Mouse (Mus musculus) testis, adult 2 months (tissue): ENCODE results near the gene Orc3. TPM values are rescaled to one million over a fixed set of nuclear protein-coding genes. Genes with fewer than 3 reads are reported as not detected.

ENCODE experiments used
- H3K27ac ChIP-seq: fragments of 200-500 bp; 2 replicates; pipeline ENCODE4 v1.5.1; 2012; ENCODE audit warnings: low read depth, low read length; ENCODE audit not compliant: control insufficient read depth, insufficient read depth
- H3K27me3 ChIP-seq: fragments of 200-500 bp; 2 replicates; pipeline ENCODE4 v1.6.1; 2012; ENCODE audit warnings: mild to moderate bottlenecking, low read length, moderate library complexity; ENCODE audit not compliant: control insufficient read depth, insufficient read depth
- H3K36me3 ChIP-seq: fragments of 200-500 bp; 2 replicates; pipeline ENCODE4 v1.6.1; 2012; ENCODE audit warnings: mild to moderate bottlenecking, low read length; ENCODE audit not compliant: control insufficient read depth, insufficient read depth
- H3K4me1 ChIP-seq: fragments of 200-500 bp; 2 replicates; pipeline ENCODE4 v1.6.1; 2012; ENCODE audit warnings: low read length; ENCODE audit not compliant: control insufficient read depth, insufficient read depth
- H3K4me3 ChIP-seq: fragments of 200-500 bp; 2 replicates; pipeline ENCODE4 v1.5.1; 2012; ENCODE audit warnings: low read depth, mild to moderate bottlenecking, low read length, moderate library complexity, mixed read lengths; ENCODE audit not compliant: control insufficient read depth
- CTCF ChIP-seq: fragments of 200-500 bp; IDR thresholded peaks from 2 replicates; pipeline ENCODE4 v1.5.1; 2012; ENCODE audit warnings: low read depth, mild to moderate bottlenecking, inconsistent platforms, low read length, moderate library complexity; ENCODE audit not compliant: control insufficient read depth, insufficient read depth, insufficient replicate concordance
- POLR2A ChIP-seq: fragments of 200-500 bp; IDR thresholded peaks from 2 replicates; pipeline ENCODE4 v1.6.1; 2012; ENCODE audit warnings: low read depth, mild to moderate bottlenecking, inconsistent platforms, low read length, moderate library complexity; ENCODE audit not compliant: control insufficient read depth
- polyA plus RNA-seq: library from polyadenylated mRNA; depleted of rRNA; stranded (reverse); fragments of >200 nt; gene quantifications from 2 replicates; pipeline ENCODE4 v1.2.3, GENCODE M21; 2012; rRNA removed

The Orc3 gene
- polyA plus RNA-seq, 1 experiment = 14.1 TPM

DNA sequence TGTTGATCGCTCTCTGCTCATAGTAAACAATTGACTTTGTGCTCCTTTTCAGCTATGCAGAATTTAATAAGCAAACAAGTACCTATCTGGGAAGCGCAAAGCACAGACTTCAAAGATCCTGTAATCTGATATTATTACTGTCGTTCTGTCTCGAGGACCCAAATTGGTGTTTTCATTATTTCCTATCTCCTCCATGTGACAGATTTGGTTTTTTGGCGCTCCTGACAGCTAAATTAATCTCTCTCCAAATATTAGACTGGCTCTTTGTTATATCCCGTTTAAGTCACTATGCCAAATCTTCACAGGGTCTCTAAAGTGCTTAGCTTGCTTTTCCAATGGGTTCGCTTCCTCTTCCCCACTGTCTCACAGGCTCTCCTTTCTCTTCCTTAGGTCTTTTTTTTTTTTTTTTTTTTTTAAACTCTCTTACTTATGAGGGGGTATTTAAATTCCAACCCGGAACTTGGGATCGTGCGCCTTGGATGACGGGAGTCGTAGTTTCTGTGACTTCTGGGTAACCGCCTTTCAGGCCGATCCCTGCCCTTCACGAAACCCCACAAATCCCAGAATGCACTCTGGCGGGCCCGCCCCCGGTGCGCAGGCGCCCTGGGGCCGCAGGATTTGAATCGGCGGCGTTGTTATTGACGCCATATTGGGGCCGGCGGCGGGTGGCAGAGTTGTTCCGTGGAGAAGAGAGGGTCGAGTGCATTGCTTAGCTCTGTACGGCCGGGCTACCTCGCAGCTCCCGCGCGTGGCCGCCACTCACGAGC is 64.6 kb downstream of the Orc3 start:
- Histone ChIP-seq H3K4me3 (peak overlapping the region; percentile 88), H3K36me3 (no peaks in the 10 kb centered on the region), H3K27ac (peak overlapping the region; percentile 85), H3K4me1 (peaks cover 3% of the 10 kb centered on the region; the same call in 1 of the 2 replicates), H3K27me3 (no peaks in the 10 kb centered on the region)
- peak; percentile 65 for TF ChIP-seq POLR2A
- no peak for TF ChIP-seq CTCF

DNA sequence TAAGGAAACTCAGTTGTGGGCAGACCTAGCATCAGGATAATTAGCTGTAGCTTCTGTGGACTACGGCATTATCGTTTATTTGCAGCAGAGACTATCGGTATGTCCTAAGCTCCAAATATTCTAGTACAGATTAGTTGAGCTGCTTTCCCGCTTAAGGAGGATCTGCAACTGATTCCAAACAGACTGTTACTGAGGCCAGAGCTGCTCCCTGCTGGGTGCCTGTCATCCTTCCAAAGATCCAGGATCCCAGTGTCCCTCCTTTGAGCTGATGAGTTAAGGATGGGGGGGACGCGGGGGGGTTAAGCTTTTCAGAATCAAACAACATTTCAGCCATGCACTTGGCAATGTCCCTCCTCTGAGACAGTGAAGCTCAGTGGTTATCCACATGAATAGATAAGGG is 84.8 kb downstream of the Orc3 start:
- Histone ChIP-seq H3K27ac (no peak overlapping the region), H3K27me3 (no peaks in the 10 kb centered on the region), H3K36me3 (no peaks in the 10 kb centered on the region), H3K4me1 (no peaks in the 10 kb centered on the region), H3K4me3 (no peak overlapping the region)
- TF ChIP-seq POLR2A = no peak
- TF ChIP-seq CTCF = no peak

DNA sequence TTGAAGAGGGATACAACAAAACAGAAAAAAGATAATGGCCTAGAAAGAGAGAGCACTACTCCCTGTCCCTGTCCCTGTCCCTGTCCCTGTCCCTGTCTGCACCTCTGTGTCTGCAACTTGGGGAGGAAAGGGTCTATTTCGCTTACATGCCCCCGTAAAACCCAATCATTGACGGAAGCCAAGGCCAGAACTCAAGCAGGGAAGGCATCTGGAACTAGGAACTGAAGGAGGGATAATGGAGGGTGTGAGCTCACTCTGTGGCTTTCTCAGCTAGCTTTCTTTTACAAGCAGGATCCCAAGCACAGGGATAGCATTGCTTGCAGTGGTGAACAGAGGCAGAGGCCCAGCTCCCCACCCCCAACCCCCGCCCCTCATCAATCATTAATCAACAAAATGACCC is 85.4 kb downstream of the Orc3 start:
- no peaks in the 10 kb centered on the region for H3K4me1 ChIP-seq
- no peak overlapping the region for H3K4me3 ChIP-seq
- TF ChIP-seq CTCF (no peak), POLR2A (no peak)
- no peaks in the 10 kb centered on the region for H3K27me3 ChIP-seq
- no peak overlapping the region for H3K27ac ChIP-seq
- H3K36me3 ChIP-seq = no peaks in the 10 kb centered on the region

DNA sequence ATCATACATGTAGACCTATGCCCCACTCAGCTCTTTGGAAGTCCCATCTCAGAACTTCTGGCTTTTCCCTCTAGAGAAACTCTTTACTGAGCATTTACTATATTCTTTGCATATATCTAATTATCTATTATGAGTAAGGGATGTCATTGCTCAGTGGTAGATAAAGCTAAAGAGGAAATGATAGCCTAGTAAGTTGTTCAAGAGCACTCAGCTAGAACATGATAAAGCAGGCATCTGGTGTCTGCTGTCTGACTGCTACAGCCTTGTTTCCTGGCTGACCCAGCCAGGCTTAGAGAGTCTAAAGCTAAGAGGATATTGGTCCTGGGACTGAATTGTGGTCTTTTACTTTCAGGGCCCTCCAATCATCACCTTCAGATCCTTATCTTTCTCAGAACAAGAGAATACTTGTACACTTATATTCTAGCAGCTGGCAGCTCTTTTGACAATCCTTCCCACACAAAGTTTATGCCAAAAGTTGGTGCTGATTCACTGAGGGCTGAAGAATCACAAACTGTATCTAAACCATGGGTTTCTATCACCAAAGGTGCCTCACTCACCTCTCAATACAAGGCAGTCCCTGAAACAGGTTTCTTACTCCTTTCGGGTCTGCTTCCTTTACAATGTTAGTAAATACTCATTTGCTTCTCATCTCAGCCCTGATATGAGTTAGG is 86.2 kb downstream of the Orc3 start:
- H3K36me3 ChIP-seq = no peaks in the 10 kb centered on the region
- no peaks in the 10 kb centered on the region for H3K4me1 ChIP-seq
- H3K27me3 ChIP-seq = no peaks in the 10 kb centered on the region
- no peak overlapping the region for H3K4me3 ChIP-seq
- TF ChIP-seq CTCF = no peak
- TF ChIP-seq POLR2A = no peak
- H3K27ac ChIP-seq = no peak overlapping the region

DNA sequence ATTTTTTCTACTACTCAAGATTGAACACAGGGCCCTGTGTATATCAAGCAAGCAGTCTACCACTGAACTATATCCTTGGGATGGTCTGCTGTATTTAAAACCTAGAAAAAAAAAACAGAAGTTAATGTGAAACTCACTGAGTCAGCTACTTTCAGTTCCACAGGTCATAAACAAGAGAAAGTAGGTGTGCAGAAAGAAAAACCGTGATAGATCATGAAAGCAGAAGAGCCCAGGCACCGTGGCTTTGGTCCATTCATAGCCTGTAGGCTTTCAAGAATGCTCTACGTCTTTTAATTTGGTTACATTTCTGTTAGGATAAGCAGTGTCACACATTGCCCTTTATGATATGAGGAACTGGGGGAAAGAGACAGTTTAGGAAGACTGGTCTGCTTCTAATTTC is 88.0 kb downstream of the Orc3 start:
- TF ChIP-seq CTCF = no peak
- TF ChIP-seq POLR2A = no peak
- Histone ChIP-seq H3K4me3 (no peak overlapping the region), H3K36me3 (no peaks in the 10 kb centered on the region), H3K4me1 (no peaks in the 10 kb centered on the region), H3K27me3 (no peaks in the 10 kb centered on the region), H3K27ac (no peak overlapping the region)

DNA sequence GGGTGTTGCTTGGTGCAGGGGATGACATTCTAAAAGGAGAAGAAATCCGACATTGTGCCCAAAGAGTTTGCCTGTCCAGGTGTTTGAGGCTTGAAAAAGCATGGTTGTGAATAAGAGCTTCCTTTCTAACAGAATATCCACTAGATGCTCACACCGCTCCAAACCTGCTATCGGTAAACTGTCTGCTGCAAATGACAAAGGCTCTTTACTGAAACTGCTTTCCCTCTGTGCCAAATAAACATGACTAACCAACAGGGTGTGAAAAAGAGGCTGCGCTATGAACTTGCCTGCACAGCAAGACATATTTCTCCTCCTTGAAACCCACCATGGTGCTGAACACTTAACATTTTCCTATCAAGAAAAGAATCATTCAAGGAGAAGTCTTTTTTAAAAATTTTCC is 91.2 kb downstream of the Orc3 start:
- no peaks in the 10 kb centered on the region for H3K27me3 ChIP-seq
- TF ChIP-seq CTCF = no peak
- TF ChIP-seq POLR2A = no peak
- no peaks in the 10 kb centered on the region for H3K36me3 ChIP-seq
- H3K27ac ChIP-seq = no peak overlapping the region
- no peak overlapping the region for H3K4me3 ChIP-seq
- no peaks in the 10 kb centered on the region for H3K4me1 ChIP-seq

DNA sequence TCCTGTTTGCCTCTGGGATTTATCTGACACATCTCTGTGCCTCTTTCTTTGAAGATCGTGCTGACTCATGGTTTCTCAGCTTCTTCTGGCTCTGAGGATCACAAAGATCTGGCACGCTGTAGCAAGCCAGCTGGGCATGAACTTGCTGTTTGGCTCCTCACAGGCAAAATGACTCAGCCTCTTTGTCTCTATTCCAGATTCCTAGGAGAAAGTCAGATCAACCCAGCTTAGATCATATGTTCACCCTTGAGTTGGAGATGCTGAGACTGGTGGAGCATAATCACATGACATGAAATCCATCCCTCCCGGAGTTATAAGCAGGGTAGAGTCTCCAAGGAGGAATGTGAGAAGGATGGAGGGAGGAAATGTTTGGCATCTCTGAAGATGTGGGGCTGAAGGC is 91.9 kb downstream of the Orc3 start:
- H3K27ac ChIP-seq = no peak overlapping the region
- H3K36me3 ChIP-seq = no peaks in the 10 kb centered on the region
- TF ChIP-seq CTCF (no peak), POLR2A (no peak)
- no peak overlapping the region for H3K4me3 ChIP-seq
- no peaks in the 10 kb centered on the region for H3K4me1 ChIP-seq
- no peaks in the 10 kb centered on the region for H3K27me3 ChIP-seq

Other genes with a start within 250 kb of the Orc3 start
- gene Akirin2, start 64.0 kb downstream of the Orc3 start, polyA plus RNA-seq = 108 and 109 TPM in 2 replicates
- 10.6 and 13.7 TPM in 2 replicates for gene Rars2, start within 50 bp of the Orc3 start, polyA plus RNA-seq
- 3.1 and 4.5 TPM in 2 replicates for gene Slc35a1, start 72.5 kb upstream of the Orc3 start, polyA plus RNA-seq
- gene Cfap206, start 115.3 kb upstream of the Orc3 start, polyA plus RNA-seq = 456 and 463 TPM in 2 replicates
- 14.8 and 18.3 TPM in 2 replicates for gene Gm136, start 141.3 kb upstream of the Orc3 start, polyA plus RNA-seq
- gene Smim8, start 163.5 kb upstream of the Orc3 start, polyA plus RNA-seq = 45.9 and 51.0 TPM in 2 replicates